Mouse (Mus musculus) gastrocnemius, postnatal 14 days (tissue): ENCODE results near the gene Rap1gds1. TPM values are rescaled to one million over a fixed set of nuclear protein-coding genes. Genes with fewer than 3 reads are reported as not detected.

Experiments
- DNase-seq: peaks from one replicate; pipeline ENCODE4 v3.0.0; 2021; ENCODE audit warnings: mixed read lengths
- intact Hi-C: fragments of 180-260 bp; cut with DNase I; formaldehyde crosslinking; loops from one replicate; pipeline ENCODE4 v1.15.1; 2025; ENCODE audit warnings: low total_unique reads
- total RNA-seq, 2 experiments: library from RNA; stranded (reverse); gene quantifications; 2 replicates each; pipeline ENCODE4 v1.2.3; 2021

Gene Rap1gds1
- total RNA-seq, 2 experiments from 2014 or later = 36.1 to 37.6 TPM

DNA sequence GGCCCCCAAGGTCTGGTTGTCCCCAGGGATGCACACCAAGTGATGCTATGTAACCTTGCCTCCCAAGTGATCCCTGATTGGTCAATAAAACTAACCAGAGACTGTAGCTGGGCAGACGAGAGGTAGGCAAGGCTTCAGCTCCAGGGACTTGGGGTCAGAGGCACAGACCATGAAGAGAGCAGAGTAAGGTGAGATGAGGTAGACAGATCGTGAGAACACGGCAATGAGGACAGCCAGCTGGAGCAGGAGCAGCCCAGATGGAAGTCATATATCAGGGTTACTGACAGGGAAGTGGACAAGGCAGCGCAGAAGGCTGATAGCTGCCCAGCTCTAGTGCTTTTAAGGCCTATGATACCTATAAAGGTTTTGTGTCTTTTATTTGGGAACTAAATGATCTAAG is 5.5 kb downstream of the Rap1gds1 start:
- intact Hi-C loops = no loop called here
- DNase-seq = peak; percentile 28

- DNase-seq = no peak
- intact Hi-C loops = no loop called here
Observed at GRCm38 (mm10) chr3:139064076-139064475, 10.9 kb downstream of the Rap1gds1 start.

DNA sequence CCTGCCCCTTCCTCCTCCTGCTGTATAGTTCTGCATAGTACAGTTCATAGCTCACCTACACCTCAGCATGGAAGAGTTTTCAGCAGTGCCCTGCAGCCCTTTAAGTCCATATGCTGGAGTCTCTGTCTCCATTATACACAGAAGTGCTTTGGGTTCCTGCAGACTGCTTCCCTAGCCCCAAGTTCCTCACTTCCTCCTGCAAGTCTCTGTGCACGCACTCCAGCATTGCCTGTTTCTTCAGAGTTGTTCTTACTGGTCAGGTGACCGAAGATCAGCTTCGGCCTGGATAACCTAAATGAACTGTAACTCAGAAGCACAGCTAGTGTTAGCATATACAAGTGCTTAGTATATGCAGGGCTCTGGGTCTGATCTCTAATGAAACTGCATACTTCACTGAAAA is 12.9 kb downstream of the Rap1gds1 start:
- intact Hi-C loops = no loop called here
- no peak for DNase-seq

GRCm38 (mm10) chr3:139048701-139049622 is 26.0 kb downstream of the Rap1gds1 start:
- intact Hi-C loops = no loop called here
- no peak for DNase-seq

GRCm38 (mm10) chr3:139042433-139042854 is 32.6 kb downstream of the Rap1gds1 start:
- DNase-seq = no peak
- intact Hi-C loops = no loop called here

DNA sequence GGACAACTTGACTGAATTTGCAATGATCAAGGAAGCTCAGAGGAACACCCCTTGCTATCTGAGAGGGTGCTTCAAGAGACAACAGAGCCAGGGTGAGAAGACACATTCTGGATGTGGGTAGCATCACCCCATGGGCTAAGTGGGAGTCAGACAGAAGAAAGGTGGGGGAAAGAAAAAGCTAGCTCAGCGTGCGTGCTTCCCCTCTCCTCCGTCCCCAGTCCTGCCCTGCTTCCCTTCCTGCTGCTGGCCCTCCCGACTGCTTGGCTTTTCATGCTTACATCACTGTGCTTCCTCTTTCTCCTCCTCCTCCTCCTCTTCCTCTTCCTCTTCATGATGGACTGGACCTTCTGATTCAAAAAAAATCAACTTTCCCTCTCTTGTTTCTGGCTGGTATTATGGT is 33.1 kb downstream of the Rap1gds1 start:
- intact Hi-C loops = no loop called here
- DNase-seq = no peak

GRCm38 (mm10) chr3:139037030-139037429 is 38.0 kb downstream of the Rap1gds1 start:
- no peak for DNase-seq
- intact Hi-C loops = no loop called here

GRCm38 (mm10) chr3:139033179-139033578 is 41.8 kb downstream of the Rap1gds1 start:
- no peak for DNase-seq
- intact Hi-C loops = no loop called here

GRCm38 (mm10) chr3:139030644-139031227 is 44.3 kb downstream of the Rap1gds1 start:
- no peak for DNase-seq
- intact Hi-C loops = no loop called here

DNA sequence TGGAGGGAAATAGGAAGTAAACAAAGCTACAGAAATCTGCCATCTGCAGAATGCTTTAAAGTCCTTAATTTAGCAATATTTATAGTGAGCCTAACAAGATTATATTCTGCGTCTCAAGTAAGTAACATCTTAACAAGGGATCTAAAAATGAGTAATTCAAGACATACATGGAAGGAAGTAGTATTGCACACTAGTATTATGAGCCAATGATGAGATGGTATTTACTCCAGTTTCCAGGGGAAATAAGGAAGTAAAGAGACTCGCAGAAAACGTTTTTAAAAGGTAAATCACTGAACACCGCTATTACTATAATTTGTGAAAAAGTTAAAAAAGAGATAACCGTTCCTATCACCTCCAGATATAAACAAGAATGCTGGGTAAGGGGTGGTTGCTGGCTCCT is 49.9 kb downstream of the Rap1gds1 start:
- DNase-seq = no peak

DNA sequence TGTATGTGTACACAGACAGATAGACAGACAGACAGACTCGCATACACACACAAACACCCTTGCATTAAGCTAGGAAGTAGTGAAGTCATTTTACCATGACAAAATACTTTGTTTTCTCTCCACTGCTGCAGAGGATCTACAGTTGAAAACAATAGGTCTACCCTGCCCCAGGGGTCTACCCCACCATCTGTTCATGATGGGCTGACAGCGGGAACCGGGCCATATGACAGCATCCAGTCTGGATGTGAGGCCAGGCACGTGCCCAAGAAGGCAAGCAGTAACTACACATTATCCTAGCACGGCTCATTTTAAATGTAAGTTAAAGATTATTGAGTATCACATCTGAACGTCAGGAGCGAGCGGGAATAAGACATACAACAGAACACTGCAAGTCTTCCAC is 51.4 kb downstream of the Rap1gds1 start:
- intact Hi-C loops = no loop called here
- no peak for DNase-seq

More for the DNA sequence above, 49.9 kb downstream of the Rap1gds1 start:
- intact Hi-C loops = no loop called here

- intact Hi-C loops = no loop called here
- DNase-seq = no peak
Observed at GRCm38 (mm10) chr3:139012352-139012751, 62.6 kb downstream of the Rap1gds1 start.

DNA sequence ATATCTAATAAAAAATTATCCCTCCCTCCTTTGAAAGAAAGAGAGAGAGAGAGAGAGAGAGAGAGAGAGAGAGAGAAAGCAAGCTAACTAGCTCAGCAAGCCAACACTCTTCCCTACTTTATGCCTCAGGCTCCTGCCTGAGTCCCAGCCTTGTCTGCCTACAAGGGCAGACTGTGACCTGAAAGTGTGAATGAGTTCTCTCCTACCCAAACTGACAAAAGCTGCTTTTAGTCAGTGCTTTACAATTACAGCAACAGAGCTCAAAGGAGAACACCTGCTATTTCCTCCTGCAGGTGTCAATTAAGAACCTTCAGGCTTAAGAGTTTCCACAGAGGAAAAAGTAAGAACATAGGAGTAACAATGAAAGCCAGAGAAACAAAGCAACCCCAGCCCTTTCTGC is 69.3 kb downstream of the Rap1gds1 start:
- intact Hi-C loops = no loop called here
- DNase-seq = no peak

GRCm38 (mm10) chr3:139002774-139003173 is 72.2 kb downstream of the Rap1gds1 start:
- DNase-seq = no peak
- intact Hi-C loops = no loop called here

- no peak for DNase-seq
- intact Hi-C loops = no loop called here
Observed at GRCm38 (mm10) chr3:139000071-139000867, 74.7 kb downstream of the Rap1gds1 start.

DNA sequence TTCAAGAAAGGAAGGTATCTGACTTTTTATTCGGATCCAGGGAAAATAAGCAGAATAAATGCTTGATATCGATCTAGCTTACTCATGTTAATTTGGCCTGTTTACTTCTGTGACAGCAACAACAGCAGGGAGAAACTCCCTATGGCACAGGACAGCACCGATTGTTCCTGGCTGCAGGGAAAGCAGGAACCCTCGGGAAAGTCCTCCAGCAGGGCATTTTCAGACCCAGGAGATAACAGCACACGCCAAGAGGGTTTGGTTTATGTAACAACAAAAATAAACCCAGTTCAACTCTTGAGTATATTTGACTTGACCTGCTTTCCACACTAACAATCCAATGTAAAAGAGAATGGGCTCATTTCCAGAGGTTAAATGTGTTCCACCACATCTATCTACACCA is 81.5 kb downstream of the Rap1gds1 start:
- intact Hi-C loops = no loop called here
- DNase-seq = no peak

DNA sequence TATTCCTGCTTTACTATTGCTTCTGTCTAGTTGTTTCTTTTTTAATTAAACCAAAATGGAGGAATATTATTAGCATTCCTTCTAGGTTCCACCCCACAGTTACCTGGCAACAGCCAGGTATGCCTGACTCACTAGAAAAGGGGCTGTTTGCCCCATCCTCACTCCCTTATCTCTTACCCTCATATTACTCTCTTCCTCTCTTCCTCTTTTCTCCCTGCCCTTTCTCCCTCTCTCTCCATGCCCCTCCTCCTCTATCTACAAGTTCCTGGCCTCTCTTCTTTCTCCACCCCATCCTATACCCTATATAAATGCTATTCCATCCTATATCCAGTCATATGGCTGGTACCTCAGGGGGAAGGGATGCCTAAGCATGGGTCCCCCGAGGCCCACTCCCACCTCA is 83.6 kb downstream of the Rap1gds1 start:
- DNase-seq = no peak
- intact Hi-C loops = no loop called here

GRCm38 (mm10) chr3:138989141-138989540 is 85.9 kb downstream of the Rap1gds1 start:
- DNase-seq = no peak
- intact Hi-C loops = no loop called here

GRCm38 (mm10) chr3:138988004-138988403 is 87.0 kb downstream of the Rap1gds1 start:
- no peak for DNase-seq
- intact Hi-C loops = no loop called here

DNA sequence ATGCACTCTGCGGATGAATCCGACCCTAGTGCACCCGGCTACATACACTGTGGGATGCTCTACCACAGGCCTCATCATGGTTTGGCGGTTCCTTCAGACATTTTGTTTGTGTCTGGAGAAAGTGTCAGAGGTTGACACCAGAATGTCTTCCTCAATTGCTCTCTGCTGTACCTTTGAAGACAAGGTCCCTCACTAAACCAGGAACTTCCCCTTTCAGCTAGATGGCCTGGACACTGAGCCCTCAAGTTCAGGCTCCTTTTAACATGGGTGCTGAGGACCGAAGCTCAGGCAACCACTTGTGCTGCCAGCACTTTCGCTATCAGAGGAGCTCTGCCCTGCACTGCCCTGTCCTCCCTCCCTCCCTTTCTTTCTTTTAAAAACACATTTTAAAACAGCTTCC is 92.8 kb downstream of the Rap1gds1 start:
- intact Hi-C loops = no loop called here
- no peak for DNase-seq
